Mouse (Mus musculus) liver, adult 2 months (tissue): Measurements from ENCODE around the gene Lurap1l. TPM values are rescaled to one million over a fixed set of nuclear protein-coding genes. Genes with fewer than 3 reads are reported as not detected.

Experiments used
- DNase-seq: peaks from one replicate; pipeline ENCODE4 v3.0.0-alpha.2; 2011; ENCODE audit warnings: low read depth, low spot score; ENCODE audit errors: extremely low read depth
- H3K27ac ChIP-seq: fragments of 200-500 bp; replicated peaks from 2 replicates; pipeline ENCODE4 v1.5.1; 2012; ENCODE audit warnings: low read depth, mild to moderate bottlenecking, control low read depth, inconsistent platforms, low read length; ENCODE audit not compliant: insufficient read depth
- H3K27me3 ChIP-seq: fragments of 200-500 bp; 2 replicates; pipeline ENCODE4 v1.6.1; 2012; ENCODE audit warnings: mild to moderate bottlenecking, moderate library complexity, low read length, inconsistent platforms; ENCODE audit not compliant: control insufficient read depth, insufficient read depth
- H3K36me3 ChIP-seq: fragments of 200-500 bp; 2 replicates; pipeline ENCODE4 v1.6.1; 2012; ENCODE audit warnings: low read length, inconsistent platforms; ENCODE audit not compliant: control insufficient read depth, insufficient read depth
- H3K4me1 ChIP-seq: fragments of 200-500 bp; 2 replicates; pipeline ENCODE4 v1.6.1; 2011; ENCODE audit warnings: low read length; ENCODE audit not compliant: control insufficient read depth, insufficient read depth
- H3K4me3 ChIP-seq: fragments of 200-500 bp; 2 replicates; pipeline ENCODE4 v1.5.1; 2011; ENCODE audit warnings: low read depth, mild to moderate bottlenecking, control low read depth, low read length, moderate library complexity; ENCODE audit not compliant: insufficient read depth
- H3K79me2 ChIP-seq: fragments of 200-500 bp; 2 replicates; pipeline ENCODE4 v1.6.1; 2012; ENCODE audit warnings: inconsistent platforms, mild to moderate bottlenecking, low read length, moderate library complexity; ENCODE audit not compliant: control insufficient read depth, insufficient read depth
- H3K9ac ChIP-seq: fragments of 200-500 bp; 2 replicates; pipeline ENCODE4 v1.6.1; 2012; ENCODE audit warnings: low read depth, mild to moderate bottlenecking, control low read depth, inconsistent platforms, low read length
- CTCF ChIP-seq: fragments of 200-500 bp; IDR thresholded peaks from 2 replicates; pipeline ENCODE4 v1.5.1; 2011; ENCODE audit warnings: low read depth, low read length, control low read depth
- POLR2A ChIP-seq: fragments of 200-500 bp; IDR thresholded peaks from 2 replicates; pipeline ENCODE4 v1.6.1; 2011; ENCODE audit warnings: low read length, control low read depth; ENCODE audit not compliant: insufficient read depth; ENCODE audit errors: extremely low read depth
- WGBS: fragments of 180-500 bp; shearing (Covaris S2); methylation state at CpG from one replicate; pipeline ENCODE4 v1.1.7; 2018; 5-methylcytosine and 5-hydroxymethylcytosine counted together
- polyA plus RNA-seq: library from polyadenylated mRNA; depleted of rRNA; stranded (reverse); fragments of >200 nt; gene quantifications from 2 replicates; pipeline ENCODE4 v1.2.3, GENCODE M21; 2012; rRNA removed
- total RNA-seq: library from RNA; depleted of rRNA; stranded (reverse); fragments of >200 nt; gene quantifications from 2 replicates; pipeline ENCODE4 v1.2.3, GENCODE M21; 2014; rRNA removed

Lurap1l gene
- total RNA-seq (43.5 and 43.8 TPM in 2 replicates), polyA plus RNA-seq (15.0 and 15.3 TPM in 2 replicates)

DNA sequence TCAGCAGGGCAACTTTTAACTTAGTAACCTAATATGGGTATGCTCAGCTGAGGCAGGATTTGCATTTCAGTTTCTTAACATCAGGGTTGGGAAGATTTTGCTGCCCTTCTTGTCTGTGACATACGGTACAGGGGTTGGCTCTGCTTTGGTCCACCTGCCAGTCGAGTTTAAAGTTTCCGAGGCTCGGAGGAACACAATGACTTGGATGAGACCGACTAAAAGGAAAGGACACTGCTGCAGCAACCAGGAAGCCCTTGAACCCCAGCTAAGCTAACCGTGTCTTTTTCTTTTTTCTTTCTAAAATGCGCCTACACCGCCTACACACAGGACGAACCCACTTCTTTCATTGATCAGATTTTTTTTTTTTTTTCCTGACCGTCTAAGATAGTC, at the start of gene Lurap1l:
TSS of gene Lurap1l (plus strand) at position 166 of the 390 bp plus-strand sequence.
- Histone ChIP-seq H3K27me3 (no peaks in the 10 kb centered on the region), H3K36me3 (0 out of 2 replicates have a peak, but pooled peaks cover 1% of the 10 kb centered on the region), H3K9ac (peak within 1 kb of the TSS; percentile 88), H3K4me1 (peaks cover 16% of the 10 kb centered on the region), H3K27ac (peak within 1 kb of the TSS; percentile 92), H3K4me3 (peak within 1 kb of the TSS; percentile 86), H3K79me2 (peaks cover 14% of the 10 kb centered on the region)
- no peak for TF ChIP-seq CTCF
- TF ChIP-seq POLR2A = peak; percentile 72; the same call in 1 of the 2 replicates
- peak; percentile 98 for DNase-seq
- under 1% methylated on average over 10 of the region's 10 CpGs for WGBS

DNA sequence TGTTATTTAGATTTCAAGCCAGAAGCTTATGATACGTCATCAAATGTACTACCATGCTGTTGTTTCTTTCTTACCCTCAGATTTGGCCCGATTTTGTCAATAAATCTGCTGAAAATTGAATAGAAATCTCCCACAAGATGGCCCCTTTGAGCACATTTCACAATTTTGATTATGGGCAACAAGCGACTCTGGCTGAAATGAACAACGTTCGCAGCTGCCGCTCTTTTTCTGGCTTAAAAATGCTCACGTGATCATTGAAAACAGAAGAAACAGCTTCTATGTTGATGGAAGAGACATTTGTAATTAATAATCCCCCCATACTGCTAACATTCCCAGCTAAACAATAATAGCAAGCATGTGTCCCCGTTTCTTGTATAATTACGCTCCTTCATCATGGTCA, 47.5 kb upstream of the Lurap1l start:
- 91% methylated on average over 9 of the region's 9 CpGs for WGBS
- no peak overlapping the region for H3K9ac ChIP-seq
- H3K79me2 ChIP-seq = no peaks in the 10 kb centered on the region
- H3K4me1 ChIP-seq = no peaks in the 10 kb centered on the region
- no peak for DNase-seq
- H3K27ac ChIP-seq = no peak overlapping the region
- TF ChIP-seq POLR2A = no peak
- no peak for TF ChIP-seq CTCF
- no peaks in the 10 kb centered on the region for H3K27me3 ChIP-seq
- H3K4me3 ChIP-seq = no peak overlapping the region
- H3K36me3 ChIP-seq = no peaks in the 10 kb centered on the region

DNA sequence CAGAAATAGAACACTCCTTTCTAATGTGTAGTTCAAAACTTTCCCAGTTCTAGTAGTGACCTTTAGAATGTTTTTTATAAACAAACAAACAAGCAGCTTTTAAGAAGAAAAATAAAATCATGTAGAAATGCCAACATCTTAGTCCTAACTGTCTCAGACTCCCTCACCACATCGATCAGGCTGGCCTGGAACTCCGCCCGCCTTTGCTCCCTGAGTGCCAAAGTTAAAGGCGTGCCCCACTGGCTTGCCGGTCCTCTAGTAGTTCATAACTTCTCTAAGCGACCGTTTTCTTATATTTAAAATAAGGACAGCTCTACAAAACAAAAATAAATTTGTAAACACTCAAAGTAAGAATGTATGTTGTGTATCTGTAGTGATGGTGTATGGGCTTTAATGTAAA, 46.5 kb upstream of the Lurap1l start:
- H3K4me3 ChIP-seq = no peak overlapping the region
- H3K4me1 ChIP-seq = no peaks in the 10 kb centered on the region
- WGBS = 67% methylated on average over 7 of the region's 7 CpGs

DNA sequence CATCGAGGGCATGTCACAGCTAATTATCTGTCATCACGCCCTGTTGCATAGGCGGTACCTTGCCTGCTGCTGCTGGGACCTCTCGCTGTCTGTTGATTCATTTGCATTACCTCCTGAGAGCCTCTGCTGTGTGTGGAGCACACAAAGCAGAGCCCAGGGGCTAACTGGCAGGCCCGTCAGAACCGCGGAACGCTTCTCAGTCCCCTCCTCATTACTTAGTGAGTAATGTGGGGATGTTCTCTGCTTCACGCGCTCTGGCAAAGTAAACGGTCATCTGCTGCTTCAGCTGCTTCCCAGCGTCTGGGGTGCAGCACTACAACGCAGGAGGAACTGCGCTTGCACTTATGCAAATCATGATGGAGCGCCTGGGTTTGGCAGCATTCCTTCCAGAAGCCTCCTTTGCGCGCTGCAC, 45.9 kb upstream of the Lurap1l start:
- Histone ChIP-seq H3K27ac (no peak overlapping the region), H3K36me3 (no peaks in the 10 kb centered on the region), H3K9ac (no peak overlapping the region), H3K4me1 (no peaks in the 10 kb centered on the region), H3K79me2 (no peaks in the 10 kb centered on the region), H3K4me3 (no peak overlapping the region), H3K27me3 (no peaks in the 10 kb centered on the region)
- 5% methylated on average over 17 of the region's 17 CpGs for WGBS
- no peak for DNase-seq
- TF ChIP-seq POLR2A = no peak
- no peak for TF ChIP-seq CTCF

More for the DNA sequence above, 46.5 kb upstream of the Lurap1l start:
- Histone ChIP-seq H3K79me2 (no peaks in the 10 kb centered on the region), H3K9ac (no peak overlapping the region), H3K27ac (no peak overlapping the region), H3K27me3 (no peaks in the 10 kb centered on the region), H3K36me3 (no peaks in the 10 kb centered on the region)
- no peak for TF ChIP-seq CTCF
- TF ChIP-seq POLR2A = no peak
- no peak for DNase-seq

DNA sequence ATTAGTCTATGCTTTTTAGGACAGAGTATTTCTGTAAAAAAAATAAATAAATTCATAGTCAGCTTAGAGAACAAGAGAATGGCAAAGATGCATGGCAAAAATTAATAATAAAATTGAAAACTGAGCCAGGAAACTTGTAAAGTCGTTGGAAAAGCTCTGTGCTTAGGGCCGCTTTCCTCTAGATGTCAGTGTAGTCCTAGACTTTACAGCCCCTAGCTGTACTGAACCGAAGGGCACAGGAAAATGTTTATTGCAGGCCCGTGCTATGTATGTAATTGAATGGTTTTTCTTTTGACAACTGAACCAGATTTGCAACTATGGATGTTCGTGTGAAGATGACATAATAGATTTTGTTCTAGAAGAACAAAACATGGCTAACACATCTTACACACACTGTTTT, 44.4 kb upstream of the Lurap1l start:
- TF ChIP-seq CTCF = peak; percentile 41; the same call in 1 of the 2 replicates
- TF ChIP-seq POLR2A = no peak
- 29% methylated on average over 5 of the region's 5 CpGs for WGBS
- no peaks in the 10 kb centered on the region for H3K36me3 ChIP-seq
- no peaks in the 10 kb centered on the region for H3K27me3 ChIP-seq
- no peak overlapping the region for H3K9ac ChIP-seq
- H3K27ac ChIP-seq = no peak overlapping the region
- no peaks in the 10 kb centered on the region for H3K4me1 ChIP-seq
- no peaks in the 10 kb centered on the region for H3K79me2 ChIP-seq
- no peak overlapping the region for H3K4me3 ChIP-seq
- DNase-seq = peak; percentile 7

DNA sequence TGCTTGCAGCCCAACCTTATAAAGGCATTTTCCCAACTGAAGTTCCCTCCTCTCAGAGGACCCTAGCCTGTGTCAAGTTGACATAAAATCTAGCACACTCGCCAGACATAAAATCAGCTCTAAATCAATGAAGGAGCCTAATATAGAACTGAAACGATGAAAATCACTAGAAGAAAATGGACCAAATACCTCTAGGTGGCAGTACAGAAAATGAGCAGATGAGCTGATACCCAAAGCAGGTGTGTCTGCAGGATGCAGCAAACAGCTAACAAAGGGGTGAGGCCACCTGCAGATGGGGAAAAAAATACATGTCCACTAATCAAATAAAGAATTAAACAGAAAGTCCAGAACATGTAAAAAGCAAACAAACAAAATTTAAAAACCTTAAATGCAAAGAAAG, 40.8 kb upstream of the Lurap1l start:
- H3K27me3 ChIP-seq = no peaks in the 10 kb centered on the region

More for the DNA sequence above, 40.8 kb upstream of the Lurap1l start:
- Histone ChIP-seq H3K4me3 (no peak overlapping the region), H3K9ac (no peak overlapping the region), H3K4me1 (peaks cover 7% of the 10 kb centered on the region), H3K36me3 (no peaks in the 10 kb centered on the region), H3K27ac (no peak overlapping the region), H3K79me2 (no peaks in the 10 kb centered on the region)
- WGBS = 41% methylated on average over 2 of the region's 2 CpGs
- TF ChIP-seq CTCF (no peak), POLR2A (no peak)
- DNase-seq = no peak
